8 mouse cellular contexts compared by ENCODE assay signal in the genomic region with DNA sequence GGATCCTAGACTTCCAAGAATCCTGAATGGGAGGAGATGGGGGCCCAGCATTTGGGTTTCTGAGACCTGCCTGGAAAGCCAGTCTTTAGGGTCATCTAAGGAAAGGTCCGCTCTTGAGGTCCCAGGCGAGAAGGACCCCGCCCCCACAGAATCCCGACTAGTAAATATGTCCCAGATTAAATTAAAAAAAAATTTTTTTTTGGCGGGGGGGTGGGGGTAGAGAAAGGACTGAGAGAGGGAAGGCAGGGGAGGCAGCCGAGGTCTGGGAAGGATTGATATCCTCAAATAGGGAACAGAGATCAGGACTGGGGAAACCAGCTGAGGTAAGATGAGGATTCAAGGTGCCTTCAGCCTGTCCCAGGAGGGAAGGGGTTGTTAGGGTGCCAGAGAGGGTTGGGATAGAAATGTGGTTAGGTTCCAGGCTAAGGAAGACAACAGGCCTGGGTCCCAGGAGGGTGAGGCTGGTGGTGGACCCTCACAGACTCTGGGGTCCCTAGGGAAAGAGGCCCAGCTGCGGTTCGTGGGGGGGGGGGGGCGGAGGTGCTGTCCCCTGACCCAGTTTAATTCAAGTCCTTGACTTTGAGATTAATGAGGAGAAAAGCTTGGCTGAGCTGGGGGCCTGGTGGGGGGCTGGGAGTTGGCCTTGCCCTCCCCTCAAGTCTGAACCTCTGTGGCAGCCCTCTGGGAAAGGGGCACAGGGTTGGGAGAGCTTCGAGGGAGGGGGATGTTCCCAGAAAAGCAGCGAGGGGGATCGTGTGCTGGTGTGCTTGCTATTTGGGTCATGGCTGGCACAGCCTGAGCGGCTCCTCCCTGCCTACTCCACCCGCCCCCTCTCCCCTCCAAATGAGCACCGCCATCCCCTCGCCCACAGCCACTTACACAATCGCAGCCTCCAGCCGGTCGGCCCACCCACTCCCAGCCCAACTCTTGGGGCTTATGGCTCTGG. TPM values are rescaled to one million over a fixed set of nuclear protein-coding genes. Genes with fewer than 3 reads are reported as not detected.
DNase-seq lines count a peak whose midpoint lies in the region; ATAC-seq and TF ChIP-seq lines count a peak whose summit lies in the region.

No protein-coding gene starts in this region.

- H3K9me3 ChIP-seq in hindbrain, embryonic 11.5 days (ENCODE audit: control insufficient read depth, low read length), result no peaks in the 10 kb centered on the region
- H3K9me3 ChIP-seq in midbrain, embryonic 13.5 days, result no peaks in the 10 kb centered on the region

- no peak for TF ChIP-seq POLR2A in thymus, adult 2 months (IDR thresholded peaks at IDR 0.05; ENCODE audit: control insufficient read depth, extremely low read depth, insufficient read depth, low read length, poor library complexity)

- WGBS in hindbrain, embryonic 11.5 days, result 18% methylated on average over 19 of the region's 19 CpGs
- 7% methylated on average over 17 of the region's 19 CpGs for WGBS in midbrain, embryonic 13.5 days
- WGBS in thymus, adult 2 months, result 52% methylated on average over 19 of the region's 19 CpGs

- peak overlapping the region; percentile 83 for H3K9ac ChIP-seq in hindbrain, embryonic 11.5 days (ENCODE audit: low read depth, low read length)
- peak overlapping the region; percentile 92 for H3K9ac ChIP-seq in midbrain, embryonic 13.5 days (replicated peaks)

- H3K36me3 ChIP-seq in hindbrain, embryonic 11.5 days (ENCODE audit: control insufficient read depth, insufficient read depth, low read length), result no peaks in the 10 kb centered on the region
- H3K36me3 ChIP-seq in midbrain, embryonic 13.5 days, result no peaks in the 10 kb centered on the region
- H3K36me3 ChIP-seq in thymus, adult 2 months (ENCODE audit: control insufficient read depth, insufficient read depth, low read length), result no peaks in the 10 kb centered on the region

- DNase-seq in gastrocnemius, adult 2 months, result no peak
- DNase-seq in gastrocnemius, postnatal 14 days, result no peak
- peak; percentile 83 for DNase-seq in Muller cell, postnatal 12 days (ENCODE audit: inconsistent ontology term)
- peak; percentile 26 for DNase-seq in hindbrain, embryonic 11.5 days (ENCODE audit: low spot score)
- DNase-seq in thymus, postnatal 36 days, result no peak
- DNase-seq in thymus, adult 2 months, result no peak
- DNase-seq in gastrocnemius, postnatal 10 days, result no peak

- H3K27me3 ChIP-seq in hindbrain, embryonic 11.5 days (ENCODE audit: control insufficient read depth, insufficient read depth, low read length), result no peaks in the 10 kb centered on the region
- no peaks in the 10 kb centered on the region for H3K27me3 ChIP-seq in midbrain, embryonic 13.5 days
- H3K27me3 ChIP-seq in thymus, adult 2 months (ENCODE audit: control insufficient read depth, insufficient read depth, low read length), result peaks cover 3% of the 10 kb centered on the region; the same call in 1 of the 2 replicates

- intact Hi-C loops in gastrocnemius, adult 2 months (cut with DNase I), result no loop called here
- intact Hi-C loops in gastrocnemius, postnatal 14 days (cut with DNase I; ENCODE audit: low total_unique reads), result no loop called here

- H3K4me1 ChIP-seq in hindbrain, embryonic 11.5 days (replicated peaks; ENCODE audit: control insufficient read depth, insufficient read depth, low read length), result peaks cover 9% of the 10 kb centered on the region
- H3K4me1 ChIP-seq in midbrain, embryonic 13.5 days (replicated peaks), result peaks cover 64% of the 10 kb centered on the region
- peaks cover 6% of the 10 kb centered on the region for H3K4me1 ChIP-seq in thymus, adult 2 months (replicated peaks; ENCODE audit: control insufficient read depth, insufficient read depth, low read length)

- no peak for TF ChIP-seq CTCF in gastrocnemius, adult 2 months (IDR thresholded peaks at IDR 0.05)
- TF ChIP-seq CTCF in thymus, adult 2 months (IDR thresholded peaks at IDR 0.05; ENCODE audit: borderline replicate concordance, control insufficient read depth, extremely low read depth, insufficient read depth, low read length, poor library complexity), result no peak

- peak; percentile 11 for ATAC-seq in hindbrain, embryonic 11.5 days (ENCODE audit: low FRiP score)
- ATAC-seq in midbrain, embryonic 13.5 days, result peak; percentile 1; the same call in 1 of the 2 replicates

- H3K27ac ChIP-seq in gastrocnemius, adult 2 months, result peak overlapping the region; percentile 43; the same call in 1 of the 2 replicates
- peak overlapping the region; percentile 94 for H3K27ac ChIP-seq in hindbrain, embryonic 11.5 days (ENCODE audit: low read depth, low read length)
- H3K27ac ChIP-seq in midbrain, embryonic 13.5 days, result peak overlapping the region; percentile 94
- H3K27ac ChIP-seq in thymus, adult 2 months (ENCODE audit: control insufficient read depth, insufficient read depth, low read length), result no peak overlapping the region

- H3K4me3 ChIP-seq in gastrocnemius, adult 2 months, result peak overlapping the region; percentile 59
- peak overlapping the region; percentile 61 for H3K4me3 ChIP-seq in hindbrain, embryonic 11.5 days (ENCODE audit: low read depth, low read length)
- peak overlapping the region; percentile 76 for H3K4me3 ChIP-seq in midbrain, embryonic 13.5 days (replicated peaks)
- no peak overlapping the region for H3K4me3 ChIP-seq in thymus, adult 2 months (ENCODE audit: control insufficient read depth, insufficient read depth, low read length)

- peak overlapping the region; percentile 63 for H3K4me2 ChIP-seq in hindbrain, embryonic 11.5 days (replicated peaks; ENCODE audit: low read depth, low read length)
- H3K4me2 ChIP-seq in midbrain, embryonic 13.5 days (replicated peaks), result peak overlapping the region; percentile 80

RNA-seq across cellular contexts. Expression of gene Ttyh1, which starts 1.0 kb away (rescaled TPM):
- total RNA-seq in gastrocnemius, adult 2 months (2021), result 1 to 10 TPM; 1.8 to 4.7 TPM
- total RNA-seq in gastrocnemius, postnatal 14 days (2021), result 1 to 10 TPM; 2.3 to 5.3 TPM
- polyA plus RNA-seq in hindbrain, embryonic 11.5 days (2014; fragmentation: Nextera tagmentation; extraction: Ambion mirVana), result 61.0 and 66.6 TPM in 2 replicates
- 106 and 124 TPM in 2 replicates for polyA plus RNA-seq in midbrain, embryonic 13.5 days (2015; fragmentation: Nextera tagmentation; extraction: Ambion mirVana)
- 1.1 and 1.8 TPM in 2 replicates for polyA plus RNA-seq in thymus, adult 2 months (2012; rRNA removed)
- 1 to 10 TPM; 4.7 to 5.3 TPM for total RNA-seq in gastrocnemius, postnatal 10 days (2021)

RNA-seq across cellular contexts. Expression of gene Leng8, which starts 16.6 kb away (rescaled TPM):
- total RNA-seq in gastrocnemius, adult 2 months (2021), result 10 to 100 TPM; 44.5 to 45.4 TPM
- 10 to 100 TPM; 26.9 to 33.9 TPM for total RNA-seq in gastrocnemius, postnatal 14 days (2021)
- 45.3 and 54.4 TPM in 2 replicates for polyA plus RNA-seq in hindbrain, embryonic 11.5 days (2014; fragmentation: Nextera tagmentation; extraction: Ambion mirVana)
- 84.4 and 97.1 TPM in 2 replicates for polyA plus RNA-seq in midbrain, embryonic 13.5 days (2015; fragmentation: Nextera tagmentation; extraction: Ambion mirVana)
- polyA plus RNA-seq in thymus, adult 2 months (2012; rRNA removed), result 1,109 and 1,332 TPM in 2 replicates
- total RNA-seq in gastrocnemius, postnatal 10 days (2021), result 10 to 100 TPM; 31.7 to 62.1 TPM

RNA-seq across cellular contexts. Expression of gene Leng9, which starts 29.9 kb away (rescaled TPM):
- 1 to 10 TPM; 2.1 to 2.2 TPM for total RNA-seq in gastrocnemius, adult 2 months (2021)
- total RNA-seq in gastrocnemius, postnatal 14 days (2021), result 1 to 10 TPM; 2.1 to 2.3 TPM
- 1.9 TPM in 2 replicates for polyA plus RNA-seq in hindbrain, embryonic 11.5 days (2014; fragmentation: Nextera tagmentation; extraction: Ambion mirVana)
- polyA plus RNA-seq in midbrain, embryonic 13.5 days (2015; fragmentation: Nextera tagmentation; extraction: Ambion mirVana), result 4.0 and 4.4 TPM in 2 replicates
- 10.5 and 11.5 TPM in 2 replicates for polyA plus RNA-seq in thymus, adult 2 months (2012; rRNA removed)
- total RNA-seq in gastrocnemius, postnatal 10 days (2021), result 1 to 10 TPM; 2.3 to 3.2 TPM

RNA-seq across cellular contexts. Expression of gene Cdc42ep5, which starts 44.4 kb away (rescaled TPM):
- total RNA-seq in gastrocnemius, adult 2 months (2021), result 1 to 10 TPM; 1.4 to 2.0 TPM
- 1 to 10 TPM; 6.5 to 6.9 TPM for total RNA-seq in gastrocnemius, postnatal 14 days (2021)
- polyA plus RNA-seq in hindbrain, embryonic 11.5 days (2014; fragmentation: Nextera tagmentation; extraction: Ambion mirVana), result 19.9 and 20.7 TPM in 2 replicates
- polyA plus RNA-seq in midbrain, embryonic 13.5 days (2015; fragmentation: Nextera tagmentation; extraction: Ambion mirVana), result 5.1 and 5.2 TPM in 2 replicates
- 6.5 and 9.7 TPM in 2 replicates for polyA plus RNA-seq in thymus, adult 2 months (2012; rRNA removed)
- 10 to 100 TPM; 10.2 to 12.4 TPM for total RNA-seq in gastrocnemius, postnatal 10 days (2021)

RNA-seq across cellular contexts. Expression of gene Lair1, which starts 57.2 kb away (rescaled TPM):
- total RNA-seq in gastrocnemius, adult 2 months (2021), result under 1 TPM; 0.25 to 0.48 TPM
- under 1 TPM; 0.24 to 0.37 TPM for total RNA-seq in gastrocnemius, postnatal 14 days (2021)
- 2.6 and 3.0 TPM in 2 replicates for polyA plus RNA-seq in hindbrain, embryonic 11.5 days (2014; fragmentation: Nextera tagmentation; extraction: Ambion mirVana)
- 1.8 and 2.2 TPM in 2 replicates for polyA plus RNA-seq in midbrain, embryonic 13.5 days (2015; fragmentation: Nextera tagmentation; extraction: Ambion mirVana)
- polyA plus RNA-seq in thymus, adult 2 months (2012; rRNA removed), result 11.0 and 12.9 TPM in 2 replicates
- under 1 TPM; 0.16 to 0.41 TPM for total RNA-seq in gastrocnemius, postnatal 10 days (2021)

Comparison
In these comparisons a context has a peak if more than half of its experiments do, and no peak if none do; other contexts are left out.
1. DNase-seq: peak in Muller cell, postnatal 12 days (single experiment) and hindbrain, embryonic 11.5 days (single experiment); none in gastrocnemius, adult 2 months (single experiment), gastrocnemius, postnatal 14 days (single experiment), thymus, postnatal 36 days (0 of 2), thymus, adult 2 months (single experiment) and gastrocnemius, postnatal 10 days (single experiment).